Mouse (Mus musculus) C2C12 (cell line): ENCODE results near the gene Ntf5. TPM values are rescaled to one million over a fixed set of nuclear protein-coding genes. Genes with fewer than 3 reads are reported as not detected.

Experiments used
- H3K27me3 ChIP-seq: one replicate; pipeline ENCODE4 v1.6.1; 2011; ENCODE audit not compliant: control insufficient read depth, insufficient read depth, insufficient read length
- H3K36me3 ChIP-seq: one replicate; pipeline ENCODE4 v1.6.1; 2011; ENCODE audit not compliant: control insufficient read depth, insufficient read depth
- H3K4me3 ChIP-seq: one replicate; pipeline ENCODE4 v1.5.1; 2011; ENCODE audit warnings: mild to moderate bottlenecking, control low read depth; ENCODE audit not compliant: poor library complexity, insufficient read depth, severe bottlenecking
- H3K79me2 ChIP-seq: one replicate; pipeline ENCODE4 v1.6.1; 2011; ENCODE audit not compliant: control insufficient read depth, insufficient read depth
- H3K79me3 ChIP-seq: one replicate; pipeline ENCODE4 v1.6.1; 2011; ENCODE audit warnings: low read depth, control low read depth
- H3ac ChIP-seq: one replicate; pipeline ENCODE3; 2011; ENCODE audit warnings: low read depth; ENCODE audit not compliant: control insufficient read depth, insufficient read length
- CEBPB ChIP-seq: IDR thresholded peaks from one replicate; pipeline ENCODE4 v1.6.1; 2011; ENCODE audit warnings: low read depth, mild to moderate bottlenecking, control low read depth, moderate library complexity
- CTCF ChIP-seq: IDR thresholded peaks from one replicate; pipeline ENCODE4 v1.5.1; 2011; ENCODE audit not compliant: control insufficient read depth, insufficient read depth, insufficient read length
- FOSL1 ChIP-seq: IDR thresholded peaks from one replicate; pipeline ENCODE4 v1.8.0; 2011; ENCODE audit warnings: mild to moderate bottlenecking, low read length; ENCODE audit not compliant: poor library complexity, insufficient read depth, severe bottlenecking
- MAX ChIP-seq: IDR thresholded peaks from one replicate; pipeline ENCODE4 v1.6.1; 2011; ENCODE audit warnings: mild to moderate bottlenecking, control low read depth
- MYOD1 ChIP-seq: IDR thresholded peaks from one replicate; pipeline ENCODE4 v1.6.1; 2011; ENCODE audit warnings: low read depth; ENCODE audit not compliant: control insufficient read depth, insufficient read length
- MYOG ChIP-seq: IDR thresholded peaks from one replicate; pipeline ENCODE4 v1.6.1; 2011; ENCODE audit not compliant: control insufficient read depth, insufficient read length; ENCODE audit errors: extremely low read depth
- USF1 ChIP-seq: IDR thresholded peaks from one replicate; pipeline ENCODE4 v1.6.1; 2011; ENCODE audit warnings: low read depth, mild to moderate bottlenecking, control low read depth, moderate library complexity
- polyA plus RNA-seq: library from polyadenylated mRNA; unstranded; fragments of >200 nt; fragmentation: generic; extraction: Trizol; gene quantifications from one replicate; pipeline ENCODE4 v1.2.1, GENCODE M21; 2012; ENCODE audit warnings: missing spikeins

Gene Ntf5
- polyA plus RNA-seq, 1 experiment, result 0.92 TPM

DNA sequence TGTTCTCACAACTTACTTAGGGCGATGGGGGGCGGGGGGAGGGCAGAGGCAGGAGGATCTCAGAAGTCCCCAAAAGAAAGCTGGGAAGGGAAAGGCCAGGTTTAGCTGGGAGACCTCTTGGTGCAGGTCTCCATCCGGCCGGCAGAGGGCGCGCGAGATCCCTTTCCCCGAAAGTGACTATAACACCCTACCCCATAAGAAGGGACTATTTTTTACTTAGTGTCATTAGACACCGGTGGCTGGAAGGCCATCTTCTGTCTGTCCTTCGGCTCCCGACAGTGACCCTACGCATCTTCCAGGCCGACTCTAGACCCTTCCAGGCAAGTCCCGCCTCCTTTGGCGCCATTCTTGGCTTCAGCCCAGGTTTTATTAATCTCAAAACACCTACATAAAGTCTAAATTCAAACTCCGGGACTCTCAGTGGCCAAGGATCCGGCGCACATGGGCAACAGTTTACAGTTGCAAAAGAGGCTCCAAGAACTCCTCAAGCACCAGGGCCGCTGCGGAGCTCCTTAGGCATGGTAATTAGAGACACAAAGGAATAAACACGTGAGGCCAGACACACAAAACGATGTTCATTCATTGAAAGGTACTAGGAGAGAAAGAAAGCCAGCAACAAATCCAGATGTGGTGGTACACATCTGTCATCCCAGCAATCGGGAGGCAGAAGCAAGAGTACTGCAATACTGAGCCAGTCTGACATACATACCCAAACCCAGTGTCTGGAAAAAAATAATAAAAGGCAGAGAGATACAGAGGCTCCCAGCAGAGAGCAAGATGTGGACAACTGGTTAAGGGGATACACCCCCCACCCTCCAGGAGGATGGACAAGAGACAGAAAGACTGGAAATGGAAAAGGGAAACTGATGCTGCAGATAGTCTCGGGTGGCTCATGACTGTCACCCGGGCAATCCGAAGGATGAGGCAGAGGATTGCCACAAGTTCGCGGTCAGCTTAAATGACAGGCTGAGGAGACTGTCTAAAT is 8.1 kb upstream of the Ntf5 start, which contains the start of gene Kcna7:
Kcna7 (plus strand) TSS at position 563 of the 985 bp plus-strand sequence.
- Histone ChIP-seq H3ac (no peak within 1 kb of the TSS), H3K36me3 (no peaks in the 10 kb centered on the region), H3K79me2 (no peaks in the 10 kb centered on the region), H3K4me3 (no peak within 1 kb of the TSS), H3K27me3 (peaks cover 31% of the 10 kb centered on the region), H3K79me3 (no peaks in the 10 kb centered on the region)
- TF ChIP-seq USF1, result no peak
- peak; percentile 64 for TF ChIP-seq CTCF
- no peak for TF ChIP-seq MYOD1

DNA sequence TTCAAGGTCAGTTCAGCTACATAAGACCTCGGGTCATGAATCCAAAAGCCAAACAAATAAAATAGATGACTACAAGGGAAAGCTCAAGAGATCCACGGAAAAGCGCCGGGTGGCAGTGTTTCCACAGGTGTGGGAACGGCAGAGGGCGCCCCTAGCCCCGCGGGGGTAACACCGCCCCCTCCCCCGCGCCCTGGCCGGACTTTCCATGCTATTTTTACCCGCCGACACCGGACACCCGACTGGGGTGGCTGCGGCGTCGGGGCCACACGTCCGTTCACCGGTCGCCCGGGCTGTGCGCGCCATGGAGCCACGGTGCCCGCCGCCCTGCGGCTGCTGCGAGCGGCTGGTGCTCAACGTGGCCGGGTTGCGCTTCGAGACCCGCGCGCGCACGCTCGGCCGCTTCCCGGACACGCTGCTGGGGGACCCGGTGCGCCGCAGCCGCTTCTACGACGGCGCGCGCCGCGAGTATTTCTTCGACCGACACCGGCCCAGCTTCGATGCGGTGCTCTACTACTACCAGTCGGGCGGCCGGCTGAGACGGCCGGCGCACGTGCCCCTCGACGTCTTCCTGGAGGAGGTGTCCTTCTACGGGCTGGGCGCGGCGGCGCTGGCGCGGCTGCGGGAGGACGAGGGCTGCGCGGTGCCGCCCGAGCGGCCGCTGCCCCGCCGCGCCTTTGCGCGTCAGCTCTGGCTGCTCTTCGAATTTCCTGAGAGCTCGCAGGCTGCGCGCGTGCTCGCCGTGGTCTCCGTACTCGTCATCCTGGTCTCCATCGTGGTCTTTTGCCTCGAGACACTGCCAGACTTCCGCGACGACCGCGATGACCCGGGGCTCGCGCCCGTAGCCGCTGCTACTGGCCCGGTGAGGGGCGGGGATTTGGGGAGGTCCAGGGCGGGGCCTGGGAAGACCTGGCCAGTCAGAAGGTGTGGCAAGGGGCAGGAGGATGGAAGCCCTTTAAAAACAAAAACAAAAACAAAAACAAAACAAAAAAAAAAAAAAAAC is 7.0 kb upstream of the Ntf5 start:
- no peak overlapping the region for H3ac ChIP-seq
- no peaks in the 10 kb centered on the region for H3K36me3 ChIP-seq
- peaks cover 31% of the 10 kb centered on the region for H3K27me3 ChIP-seq
- H3K79me3 ChIP-seq, result no peaks in the 10 kb centered on the region
- H3K4me3 ChIP-seq, result no peak overlapping the region
- TF ChIP-seq CEBPB, result no peak
- peak; percentile 14 for TF ChIP-seq CTCF
- no peaks in the 10 kb centered on the region for H3K79me2 ChIP-seq

DNA sequence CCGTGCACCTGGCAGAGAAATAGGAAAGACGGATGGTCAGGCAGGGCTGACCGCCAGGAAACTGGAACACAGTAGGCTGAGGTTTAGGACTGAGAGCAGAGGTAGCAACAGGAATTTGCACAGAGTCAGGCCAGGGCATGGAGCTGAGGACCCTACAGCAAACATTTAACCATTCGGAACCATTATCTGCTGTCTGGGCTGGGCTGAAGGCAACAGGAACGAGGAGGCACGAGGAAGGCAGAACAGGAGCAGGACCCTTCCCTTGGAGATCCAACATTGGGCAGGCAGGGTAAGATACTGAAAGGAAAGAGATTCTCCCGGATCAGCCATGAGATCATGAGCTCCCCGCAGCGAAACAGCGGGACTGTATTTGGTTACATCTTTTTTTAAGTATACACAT is 5.7 kb upstream of the Ntf5 start:
- H3K79me3 ChIP-seq, result no peaks in the 10 kb centered on the region
- TF ChIP-seq MYOD1 (no peak), FOSL1 (no peak), USF1 (no peak), MAX (no peak), MYOG (no peak), CTCF (no peak), CEBPB (no peak)
- no peak overlapping the region for H3ac ChIP-seq
- peaks cover 31% of the 10 kb centered on the region for H3K27me3 ChIP-seq
- H3K36me3 ChIP-seq, result no peaks in the 10 kb centered on the region
- H3K79me2 ChIP-seq, result no peaks in the 10 kb centered on the region
- H3K4me3 ChIP-seq, result no peak overlapping the region

DNA sequence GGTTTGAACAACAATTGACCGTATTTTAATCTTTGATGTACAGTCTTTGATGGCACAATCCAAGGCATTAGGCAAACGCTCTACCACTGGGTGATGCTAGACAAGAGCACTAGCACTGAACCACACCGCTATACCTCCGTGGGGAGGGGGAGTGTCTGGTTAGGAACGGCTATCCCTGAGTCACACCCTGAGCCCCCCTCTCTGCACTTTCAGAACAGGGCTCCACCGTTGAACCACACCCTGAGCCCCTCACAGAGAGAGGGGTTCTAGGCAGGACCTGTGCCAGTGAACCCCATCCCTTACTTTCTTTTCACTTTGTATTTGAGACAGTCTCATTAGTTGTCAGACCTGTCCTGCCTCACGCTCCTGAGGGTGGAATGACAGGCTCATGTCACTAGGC is 5.1 kb upstream of the Ntf5 start:
- H3ac ChIP-seq, result no peak overlapping the region
- H3K27me3 ChIP-seq, result peaks cover 31% of the 10 kb centered on the region
- H3K79me3 ChIP-seq, result no peaks in the 10 kb centered on the region
- no peaks in the 10 kb centered on the region for H3K79me2 ChIP-seq
- no peak for TF ChIP-seq MYOD1
- TF ChIP-seq MAX, result no peak
- TF ChIP-seq MYOG, result no peak
- no peak for TF ChIP-seq USF1
- no peak for TF ChIP-seq CEBPB
- TF ChIP-seq FOSL1, result no peak
- no peak for TF ChIP-seq CTCF
- H3K36me3 ChIP-seq, result no peaks in the 10 kb centered on the region
- no peak overlapping the region for H3K4me3 ChIP-seq

DNA sequence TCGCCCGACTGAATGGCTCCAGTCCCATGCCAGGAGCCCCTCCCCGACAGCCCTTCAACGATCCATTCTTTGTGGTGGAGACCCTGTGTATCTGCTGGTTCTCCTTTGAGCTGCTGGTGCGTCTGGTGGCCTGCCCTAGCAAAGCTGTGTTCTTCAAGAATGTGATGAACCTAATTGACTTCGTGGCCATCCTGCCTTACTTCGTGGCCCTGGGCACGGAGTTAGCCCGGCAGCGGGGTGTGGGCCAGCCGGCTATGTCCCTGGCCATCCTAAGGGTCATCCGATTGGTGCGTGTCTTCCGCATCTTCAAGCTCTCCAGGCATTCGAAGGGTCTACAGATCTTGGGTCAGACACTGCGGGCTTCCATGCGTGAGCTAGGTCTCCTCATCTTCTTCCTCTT is 4.5 kb upstream of the Ntf5 start:
- no peaks in the 10 kb centered on the region for H3K36me3 ChIP-seq
- H3K79me3 ChIP-seq, result no peaks in the 10 kb centered on the region
- peaks cover 31% of the 10 kb centered on the region for H3K27me3 ChIP-seq
- no peak overlapping the region for H3ac ChIP-seq
- no peak for TF ChIP-seq CEBPB
- no peak for TF ChIP-seq CTCF
- TF ChIP-seq MAX, result no peak
- TF ChIP-seq USF1, result no peak
- no peak for TF ChIP-seq MYOD1
- TF ChIP-seq MYOG, result no peak
- no peak for TF ChIP-seq FOSL1
- no peaks in the 10 kb centered on the region for H3K79me2 ChIP-seq
- H3K4me3 ChIP-seq, result no peak overlapping the region
